Mouse (Mus musculus) midbrain, postnatal 0 days (tissue): ENCODE data around the gene Clk1. TPM values are rescaled to one million over a fixed set of nuclear protein-coding genes. Genes with fewer than 3 reads are reported as not detected.

ENCODE experiments used
- ATAC-seq: fragments of 200-750 bp; cut with Nextera tagmentation; 2 replicates; pipeline ENCODE4 v1.8.0; 2017; ENCODE audit warnings: moderate number of reproducible peaks, mild to moderate bottlenecking, moderate TSS enrichment, moderate library complexity; ENCODE audit not compliant: low FRiP score
- DNase-seq: peaks from one replicate; pipeline ENCODE4 v3.0.0-alpha.2; 2015; ENCODE audit warnings: low spot score
- H3K27ac ChIP-seq: fragments of 300-500 bp; sonication (generic); 2 replicates; pipeline ENCODE4 v1.5.1; 2014; ENCODE audit warnings: low read depth, mild to moderate bottlenecking, low read length, mixed read lengths
- H3K27me3 ChIP-seq: fragments of 300-500 bp; sonication (generic); 2 replicates; pipeline ENCODE4 v1.6.1; 2014; ENCODE audit warnings: low read length, control low read depth, mixed read lengths; ENCODE audit not compliant: insufficient read depth
- H3K36me3 ChIP-seq: fragments of 300-500 bp; sonication (generic); 2 replicates; pipeline ENCODE4 v1.6.1; 2014; ENCODE audit warnings: low read length, control low read depth, mixed read lengths; ENCODE audit not compliant: insufficient read depth
- H3K4me1 ChIP-seq: fragments of 300-500 bp; sonication (generic); 2 replicates; pipeline ENCODE4 v1.6.1; 2014; ENCODE audit warnings: mild to moderate bottlenecking, control low read depth, antibody characterized with exemption, low read length, mixed read lengths; ENCODE audit not compliant: insufficient read depth
- H3K4me2 ChIP-seq: fragments of 300-500 bp; sonication (generic); 2 replicates; pipeline ENCODE4 v1.6.1; 2014; ENCODE audit warnings: low read depth, mild to moderate bottlenecking, low read length, mixed read lengths; ENCODE audit not compliant: poor library complexity, severe bottlenecking
- H3K4me3 ChIP-seq: fragments of 300-500 bp; sonication (generic); 2 replicates; pipeline ENCODE4 v1.5.1; 2014; ENCODE audit warnings: low read depth, mild to moderate bottlenecking, low read length, moderate library complexity
- H3K9ac ChIP-seq: fragments of 300-500 bp; sonication (generic); replicated peaks from 2 replicates; pipeline ENCODE4 v1.6.1; 2014; ENCODE audit warnings: mild to moderate bottlenecking, low read length, moderate library complexity, mixed read lengths; ENCODE audit not compliant: poor library complexity, severe bottlenecking
- H3K9me3 ChIP-seq: fragments of 300-500 bp; sonication (generic); 2 replicates; pipeline ENCODE4 v1.6.1; 2016; ENCODE audit warnings: low read length, control low read depth
- CTCF ChIP-seq: IDR thresholded peaks from 2 replicates; pipeline ENCODE4 v1.5.1; 2016; ENCODE audit warnings: antibody characterized with exemption, mild to moderate bottlenecking
- WGBS: fragments of 180-500 bp; shearing (Covaris S2); extraction: QIAGEN DNeasy Blood & Tissue Kit; methylation state at CpG from one replicate; pipeline ENCODE4 v1.1.7; 2014; 5-methylcytosine and 5-hydroxymethylcytosine counted together
- polyA plus RNA-seq: library from polyadenylated mRNA; unstranded; fragments of >200 nt; fragmentation: Nextera tagmentation; extraction: Ambion mirVana; gene quantifications from 2 replicates; pipeline ENCODE4 v1.2.1, GENCODE M21; 2015
- total RNA-seq: library from RNA; depleted of rRNA; stranded (reverse); fragments of >200 nt; gene quantifications from 2 replicates; pipeline ENCODE4 v1.2.3, GENCODE M21; 2014

Gene Clk1
- total and polyA plus RNA-seq, 2 experiments from 2014 or later, result 85.5 to 114 TPM

DNA sequence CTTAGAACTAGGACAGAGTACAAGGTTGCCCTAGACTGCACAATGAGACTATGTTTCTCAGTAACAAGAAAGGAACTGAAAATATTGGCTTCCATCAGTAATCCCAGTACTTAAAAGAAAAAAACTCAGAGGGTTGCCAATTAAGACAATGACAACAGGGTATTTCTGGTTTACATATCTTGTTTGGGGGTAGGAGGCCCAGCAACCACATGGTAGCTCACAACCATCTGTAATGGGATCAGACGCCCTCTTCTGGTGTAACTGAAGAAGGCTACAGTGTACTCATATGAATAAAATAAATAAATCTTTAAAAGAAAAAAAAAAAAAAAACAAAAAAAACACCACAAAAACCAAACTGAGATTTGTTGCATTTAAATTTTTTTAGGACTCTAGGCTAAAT is 8.4 kb downstream of the Clk1 start:
- DNase-seq (no peak), ATAC-seq (no peak)
- H3K4me2 ChIP-seq, result no peak overlapping the region
- no peak overlapping the region for H3K9ac ChIP-seq
- H3K4me1 ChIP-seq, result no peaks in the 10 kb centered on the region
- H3K36me3 ChIP-seq, result peaks cover 69% of the 10 kb centered on the region
- peak; percentile 44 for TF ChIP-seq CTCF
- H3K27ac ChIP-seq, result no peak overlapping the region
- H3K4me3 ChIP-seq, result no peak overlapping the region
- 28% methylated on average over 1 of the region's 1 CpGs for WGBS
- no peaks in the 10 kb centered on the region for H3K9me3 ChIP-seq
- no peaks in the 10 kb centered on the region for H3K27me3 ChIP-seq

DNA sequence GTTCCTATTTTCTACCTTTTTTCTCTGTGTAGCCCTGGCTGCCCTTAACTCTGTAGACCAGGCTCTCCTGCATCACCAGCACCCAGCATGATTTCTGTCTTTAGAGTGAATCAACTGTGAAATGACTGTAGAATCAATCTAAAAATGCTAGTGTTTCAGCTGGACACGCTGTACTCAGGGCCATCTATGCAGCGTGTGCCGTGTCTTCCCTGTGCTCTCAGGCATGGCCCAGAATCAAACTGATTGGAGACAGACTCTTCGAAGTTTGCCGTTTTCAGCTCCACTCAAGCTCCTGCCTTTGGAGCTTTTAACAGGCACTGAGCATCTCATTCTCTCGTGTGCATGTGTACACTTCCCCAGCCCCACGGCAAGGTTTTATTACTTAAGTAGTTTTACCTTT is 13.1 kb downstream of the Clk1 start:
- ATAC-seq (no peak), DNase-seq (no peak)
- H3K36me3 ChIP-seq, result peaks cover 47% of the 10 kb centered on the region
- H3K9me3 ChIP-seq, result no peaks in the 10 kb centered on the region
- TF ChIP-seq CTCF, result no peak
- H3K27me3 ChIP-seq, result no peaks in the 10 kb centered on the region
- no peak overlapping the region for H3K4me3 ChIP-seq
- H3K9ac ChIP-seq, result no peak overlapping the region
- 88% methylated on average over 7 of the region's 7 CpGs for WGBS
- no peak overlapping the region for H3K4me2 ChIP-seq
- H3K27ac ChIP-seq, result no peak overlapping the region
- no peaks in the 10 kb centered on the region for H3K4me1 ChIP-seq

DNA sequence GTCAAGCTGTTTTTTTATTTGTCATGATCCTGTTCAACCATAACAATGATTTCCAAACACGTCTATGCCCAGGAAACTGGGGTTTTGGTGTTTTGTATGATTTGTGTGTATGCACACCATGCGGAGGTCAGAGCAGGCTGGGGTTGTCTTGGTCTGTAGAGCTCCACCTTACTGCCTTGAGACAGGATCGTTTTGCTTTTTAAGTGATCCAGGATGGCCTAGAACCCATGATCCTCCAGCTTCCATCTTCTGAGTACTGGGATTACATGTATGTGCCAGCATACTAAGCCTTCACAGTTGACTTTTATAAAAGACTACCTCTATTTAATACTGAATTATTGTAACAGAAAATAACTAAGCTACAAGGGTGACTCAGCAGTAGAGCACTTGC is 13.7 kb downstream of the Clk1 start:
- H3K36me3 ChIP-seq, result peaks cover 44% of the 10 kb centered on the region
- no peaks in the 10 kb centered on the region for H3K4me1 ChIP-seq
- no peak overlapping the region for H3K9ac ChIP-seq
- DNase-seq (no peak), ATAC-seq (no peak)
- no peak for TF ChIP-seq CTCF
- no peak overlapping the region for H3K4me3 ChIP-seq
- 84% methylated on average over 3 of the region's 3 CpGs for WGBS
- no peaks in the 10 kb centered on the region for H3K27me3 ChIP-seq
- no peaks in the 10 kb centered on the region for H3K9me3 ChIP-seq
- H3K4me2 ChIP-seq, result no peak overlapping the region
- H3K27ac ChIP-seq, result no peak overlapping the region

DNA sequence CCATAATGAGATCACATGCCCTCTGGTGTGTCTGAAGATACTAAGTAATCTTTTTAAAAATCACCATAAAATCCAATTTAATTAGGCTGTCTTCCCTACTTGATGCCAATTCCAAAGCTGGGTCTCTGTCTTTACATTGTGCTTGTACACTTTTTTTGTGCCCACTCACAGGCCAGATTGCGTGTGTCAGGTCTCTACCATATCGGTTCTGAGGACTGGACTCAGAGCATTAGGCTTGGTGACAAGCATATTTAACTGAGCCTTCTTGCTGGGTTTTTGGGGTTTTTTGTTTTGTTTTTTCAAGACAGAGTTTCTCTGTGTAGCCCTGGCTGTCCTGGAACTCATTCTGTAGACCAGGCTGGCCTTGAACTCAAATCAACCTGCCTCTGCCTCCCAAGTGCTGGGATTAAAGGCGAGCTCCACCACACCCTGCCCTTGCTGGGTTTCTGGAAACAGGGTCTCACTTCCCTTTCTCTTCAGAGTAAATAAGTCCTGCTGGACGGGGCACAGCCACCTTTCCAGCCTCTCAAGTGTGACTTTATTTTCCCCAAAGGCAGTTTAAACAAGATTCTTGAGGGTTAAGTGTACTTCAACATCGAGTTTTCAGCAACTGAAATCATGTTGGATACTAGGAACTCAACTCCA is 14.2 kb downstream of the Clk1 start:
- Histone ChIP-seq H3K4me1 (no peaks in the 10 kb centered on the region), H3K4me2 (no peak overlapping the region), H3K27me3 (no peaks in the 10 kb centered on the region), H3K27ac (no peak overlapping the region), H3K36me3 (peaks cover 39% of the 10 kb centered on the region), H3K9me3 (no peaks in the 10 kb centered on the region), H3K4me3 (no peak overlapping the region), H3K9ac (no peak overlapping the region)
- WGBS, result 85% methylated on average over 5 of the region's 5 CpGs
- TF ChIP-seq CTCF, result no peak
- DNase-seq, result no peak
- ATAC-seq, result no peak

DNA sequence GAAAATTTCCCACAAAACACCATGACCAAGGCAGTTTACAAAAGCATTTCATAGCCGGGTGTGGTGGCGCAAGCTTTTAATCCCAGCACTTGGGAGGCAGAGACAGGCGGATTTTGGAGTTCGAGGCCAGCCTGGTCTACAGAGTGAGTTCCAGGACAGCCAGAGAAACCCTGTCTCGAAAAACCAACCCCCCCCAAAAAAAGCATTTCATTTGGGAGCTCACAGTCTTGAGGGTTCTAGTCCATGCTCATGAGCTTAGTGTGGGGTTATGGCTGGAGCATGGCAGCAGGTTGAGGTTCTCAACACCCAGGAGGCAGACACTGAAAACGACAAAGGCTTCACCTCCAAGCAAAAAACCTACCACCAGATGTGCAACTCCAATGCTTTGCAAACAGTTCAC is 15.7 kb downstream of the Clk1 start:
- DNase-seq (no peak), ATAC-seq (no peak)
- peaks cover 36% of the 10 kb centered on the region for H3K36me3 ChIP-seq
- H3K9ac ChIP-seq, result no peak overlapping the region
- H3K4me1 ChIP-seq, result no peaks in the 10 kb centered on the region
- H3K27ac ChIP-seq, result no peak overlapping the region
- no peaks in the 10 kb centered on the region for H3K9me3 ChIP-seq
- H3K4me3 ChIP-seq, result no peak overlapping the region
- H3K4me2 ChIP-seq, result no peak overlapping the region
- 85% methylated on average over 6 of the region's 6 CpGs for WGBS
- no peak for TF ChIP-seq CTCF
- no peaks in the 10 kb centered on the region for H3K27me3 ChIP-seq

DNA sequence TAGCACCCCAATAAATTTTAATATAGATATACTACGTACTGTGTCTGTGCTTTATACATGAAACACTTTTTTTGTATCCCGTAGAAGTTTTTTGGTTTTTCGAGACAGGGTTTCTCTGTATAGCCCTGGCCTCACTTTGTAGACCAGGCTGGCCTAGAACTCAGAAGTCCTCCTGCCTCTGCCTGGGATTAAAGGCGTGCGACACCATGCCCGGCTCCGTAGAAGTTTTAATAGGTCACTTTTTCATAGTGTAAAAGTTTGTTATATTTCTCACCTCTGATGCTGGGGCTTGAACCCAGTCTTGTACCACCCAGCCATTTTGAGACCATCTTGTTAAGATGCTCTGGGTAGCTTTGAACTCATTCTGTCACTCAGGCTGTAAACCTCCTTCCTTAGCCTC is 16.5 kb downstream of the Clk1 start:
- H3K4me2 ChIP-seq, result no peak overlapping the region
- no peak overlapping the region for H3K27ac ChIP-seq
- no peaks in the 10 kb centered on the region for H3K9me3 ChIP-seq
- TF ChIP-seq CTCF, result no peak
- no peak overlapping the region for H3K9ac ChIP-seq
- 97% methylated on average over 7 of the region's 7 CpGs for WGBS
- H3K4me1 ChIP-seq, result no peaks in the 10 kb centered on the region
- DNase-seq (no peak), ATAC-seq (0 out of 2 replicates have a peak, but pooled peaks have one; percentile 6)
- H3K27me3 ChIP-seq, result no peaks in the 10 kb centered on the region
- H3K36me3 ChIP-seq, result peaks cover 37% of the 10 kb centered on the region
- no peak overlapping the region for H3K4me3 ChIP-seq
